Mouse (Mus musculus) heart, adult 2 months (tissue): ENCODE data around the gene Cmtm5. TPM values are rescaled to one million over a fixed set of nuclear protein-coding genes. Genes with fewer than 3 reads are reported as not detected.
A peak's percentile ranks its signal among the peaks of the same experiment; 100 is the strongest.

Source experiments
- DNase-seq, 2 experiments: peaks; one replicate each; pipeline ENCODE4 v3.0.0; 2021
- H3K27ac ChIP-seq: fragments of 200-600 bp; 2 replicates; pipeline ENCODE4 v1.8.1; 2022
- H3K27me3 ChIP-seq: fragments of 200-500 bp; 2 replicates; pipeline ENCODE4 v1.6.1; 2012; ENCODE audit warnings: mild to moderate bottlenecking, low read length, inconsistent platforms, mixed read lengths; ENCODE audit not compliant: control insufficient read depth, insufficient read depth
- H3K36me3 ChIP-seq: fragments of 200-500 bp; 2 replicates; pipeline ENCODE4 v1.6.1; 2012; ENCODE audit warnings: low read length, inconsistent platforms; ENCODE audit not compliant: control insufficient read depth, insufficient read depth
- H3K4me1 ChIP-seq: fragments of 200-500 bp; 2 replicates; pipeline ENCODE4 v1.6.1; 2011; ENCODE audit warnings: low read length; ENCODE audit not compliant: control insufficient read depth, insufficient read depth
- H3K4me3 ChIP-seq: fragments of 200-600 bp; 2 replicates; pipeline ENCODE4 v1.8.1; 2022
- H3K79me2 ChIP-seq: fragments of 200-500 bp; replicated peaks from 2 replicates; pipeline ENCODE4 v1.6.1; 2012; ENCODE audit warnings: mild to moderate bottlenecking, inconsistent platforms, low read length, moderate library complexity, mixed read lengths; ENCODE audit not compliant: control insufficient read depth, insufficient read depth
- H3K9ac ChIP-seq: fragments of 200-500 bp; 2 replicates; pipeline ENCODE4 v1.6.1; 2012; ENCODE audit warnings: low read depth, mild to moderate bottlenecking, control low read depth, inconsistent platforms, low read length, mixed read lengths
- CTCF ChIP-seq: fragments of 200-600 bp; IDR thresholded peaks from 2 replicates; pipeline ENCODE4 v1.8.1; 2022; ENCODE audit warnings: antibody characterized with exemption, mild to moderate bottlenecking, moderate library complexity
- EP300 ChIP-seq: fragments of 200-500 bp; IDR thresholded peaks from 2 replicates; pipeline ENCODE4 v1.6.1; 2011; ENCODE audit warnings: low read depth, low read length, control low read depth; ENCODE audit not compliant: insufficient read depth
- POLR2A ChIP-seq: fragments of 200-500 bp; IDR thresholded peaks from 2 replicates; pipeline ENCODE4 v1.6.1; 2011; ENCODE audit warnings: mild to moderate bottlenecking, low read depth, low read length, control low read depth; ENCODE audit not compliant: insufficient read depth
- WGBS: fragments of 180-500 bp; shearing (Covaris S2); methylation state at CpG from one replicate; pipeline ENCODE4 v1.1.7; 2018; 5-methylcytosine and 5-hydroxymethylcytosine counted together
- intact Hi-C: fragments of 180-260 bp; cut with DNase I; formaldehyde crosslinking; loops from one replicate; pipeline ENCODE4 v1.15.1; 2025
- polyA plus RNA-seq: library from polyadenylated mRNA; depleted of rRNA; stranded (reverse); fragments of >200 nt; gene quantifications from 2 replicates; pipeline ENCODE4 v1.2.3, GENCODE M21; 2012
- total RNA-seq, 2 experiments: library from RNA; stranded (reverse); gene quantifications; 2 replicates each; pipeline ENCODE4 v1.2.3; 2021

Cmtm5 gene
- total and polyA plus RNA-seq, 3 experiments: 0.30 to 1.8 TPM; not detected in 1

- H3K9ac ChIP-seq: no peak overlapping the region; the same call in 1 of the 2 replicates
These were observed 35.7 kb upstream of the Cmtm5 start for GRCm38 (mm10) chr14:54900383-54900782.

GRCm38 (mm10) chr14:54903641-54904040, 32.4 kb upstream of the Cmtm5 start:
- Histone ChIP-seq H3K4me1 (peaks cover 1% of the 10 kb centered on the region), H3K9ac (no peak overlapping the region), H3K4me3 (no peak overlapping the region), H3K27me3 (no peaks in the 10 kb centered on the region), H3K79me2 (no peaks in the 10 kb centered on the region), H3K36me3 (no peaks in the 10 kb centered on the region), H3K27ac (no peak overlapping the region)
- TF ChIP-seq EP300 (no peak), CTCF (no peak), POLR2A (no peak)
- 95% methylated on average over 4 of the region's 4 CpGs for WGBS
- intact Hi-C loops: no loop called here
- no peak for DNase-seq

More at GRCm38 (mm10) chr14:54900383-54900782, 35.7 kb upstream of the Cmtm5 start:
- Histone ChIP-seq H3K4me3 (no peak overlapping the region), H3K27me3 (no peaks in the 10 kb centered on the region), H3K27ac (no peak overlapping the region), H3K79me2 (no peaks in the 10 kb centered on the region), H3K36me3 (peaks cover 7% of the 10 kb centered on the region), H3K4me1 (peaks cover 1% of the 10 kb centered on the region)
- peak in 1 of 2 experiments; percentile 56 for DNase-seq
- WGBS: 1% methylated on average over 3 of the region's 3 CpGs
- intact Hi-C loops: loop anchor here (1.0 to 2.0 kb wide), 3 partner anchors 16 to 114 kb away; partner anchors contain the start of gene Ngdn
- TF ChIP-seq CTCF (peak; percentile 92), POLR2A (0 out of 2 replicates have a peak, but pooled peaks have one; percentile 29), EP300 (no peak)

GRCm38 (mm10) chr14:54908682-54909081, 27.4 kb upstream of the Cmtm5 start:
- Histone ChIP-seq H3K9ac (no peak overlapping the region), H3K4me3 (no peak overlapping the region), H3K27me3 (peaks cover 3% of the 10 kb centered on the region; the same call in 1 of the 2 replicates), H3K27ac (no peak overlapping the region), H3K79me2 (no peaks in the 10 kb centered on the region), H3K4me1 (peaks cover 5% of the 10 kb centered on the region), H3K36me3 (no peaks in the 10 kb centered on the region)
- no peak for DNase-seq
- TF ChIP-seq EP300: no peak
- no peak for TF ChIP-seq POLR2A
- TF ChIP-seq CTCF: no peak
- intact Hi-C loops: no loop called here
- 57% methylated on average over 7 of the region's 7 CpGs for WGBS

GRCm38 (mm10) chr14:54912109-54912850, 23.8 kb upstream of the Cmtm5 start:
- DNase-seq: no peak
- Histone ChIP-seq H3K27ac (peak overlapping the region; percentile 36), H3K4me1 (peaks cover 5% of the 10 kb centered on the region), H3K9ac (peak overlapping the region; percentile 91), H3K79me2 (no peaks in the 10 kb centered on the region), H3K36me3 (no peaks in the 10 kb centered on the region), H3K4me3 (peak overlapping the region; percentile 93), H3K27me3 (peaks cover 3% of the 10 kb centered on the region; the same call in 1 of the 2 replicates)
- TF ChIP-seq EP300: no peak
- no peak for TF ChIP-seq POLR2A
- TF ChIP-seq CTCF: no peak
- 7% methylated on average over 58 of the region's 69 CpGs for WGBS
- intact Hi-C loops: no loop called here

- intact Hi-C loops: no loop called here
- no peaks in the 10 kb centered on the region for H3K36me3 ChIP-seq
These were observed 23.2 kb upstream of the Cmtm5 start, which contains the start of gene Slc22a17 for GRCm38 (mm10) chr14:54912886-54913285. Gene Slc22a17 (minus strand): TSS chr14:54913132.

GRCm38 (mm10) chr14:54913343-54913742, 22.7 kb upstream of the Cmtm5 start:
- Histone ChIP-seq H3K9ac (peak overlapping the region; percentile 10; the same call in 1 of the 2 replicates), H3K79me2 (no peaks in the 10 kb centered on the region), H3K36me3 (no peaks in the 10 kb centered on the region), H3K27me3 (peaks cover 3% of the 10 kb centered on the region; the same call in 1 of the 2 replicates), H3K4me1 (peaks cover 5% of the 10 kb centered on the region), H3K4me3 (peak overlapping the region; percentile 93), H3K27ac (no peak overlapping the region)
- no peak for DNase-seq
- 22% methylated on average over 10 of the region's 10 CpGs for WGBS
- TF ChIP-seq EP300 (no peak), CTCF (no peak), POLR2A (no peak)
- intact Hi-C loops: no loop called here

More at GRCm38 (mm10) chr14:54912886-54913285, 23.2 kb upstream of the Cmtm5 start, which contains the start of gene Slc22a17:
- H3K9ac ChIP-seq: peak within 1 kb of the TSS; percentile 91
- peaks cover 3% of the 10 kb centered on the region; the same call in 1 of the 2 replicates for H3K27me3 ChIP-seq
- peak; percentile 72 to 82 for DNase-seq
- no peaks in the 10 kb centered on the region for H3K79me2 ChIP-seq
- TF ChIP-seq POLR2A: peak; percentile 82
- TF ChIP-seq EP300: no peak
- WGBS: 0% methylated on average over 27 of the region's 28 CpGs
- peak within 1 kb of the TSS; percentile 36 for H3K27ac ChIP-seq
- H3K4me1 ChIP-seq: peaks cover 5% of the 10 kb centered on the region
- peak within 1 kb of the TSS; percentile 93 for H3K4me3 ChIP-seq
